Mouse (Mus musculus) thymus, adult 2 months (tissue): ENCODE measurements around the gene Ankrd34b.

ENCODE experiments used
- CTCF ChIP-seq: fragments of 200-500 bp; IDR thresholded peaks from 2 replicates; pipeline ENCODE4 v1.5.1; 2012; ENCODE audit warnings: mild to moderate bottlenecking, control low read depth, low read length, moderate library complexity, borderline replicate concordance; ENCODE audit not compliant: control insufficient read depth, poor library complexity, insufficient read depth; ENCODE audit errors: extremely low read depth
- POLR2A ChIP-seq: fragments of 200-500 bp; IDR thresholded peaks from 2 replicates; pipeline ENCODE4 v1.6.1; 2012; ENCODE audit warnings: mild to moderate bottlenecking, low read length, control low read depth, moderate library complexity; ENCODE audit not compliant: control insufficient read depth, poor library complexity, insufficient read depth; ENCODE audit errors: extremely low read depth

GRCm38 (mm10) chr13:92446872-92447271 lies 21.2 kb downstream of the Ankrd34b start:
- TF ChIP-seq CTCF (no peak), POLR2A (no peak)
